Mouse (Mus musculus): ENCODE measurements around the gene Erg28. TPM values are rescaled to one million over a fixed set of nuclear protein-coding genes. Genes with fewer than 3 reads are reported as not detected.

The Erg28 gene
- polyA plus RNA-seq, 2 experiments = 49.6 to 91.9 TPM

- Histone ChIP-seq H3K9me3 (ENCODE audit: control insufficient read depth, low read length) (no peaks in the 10 kb centered on the region), H3K27me3 (ENCODE audit: control insufficient read depth, insufficient read depth, low read length) (no peaks in the 10 kb centered on the region), H3K36me3 (replicated peaks; ENCODE audit: control insufficient read depth, insufficient read depth, low read depth) (peaks cover 6% of the 10 kb centered on the region; the same call in 1 of the 2 replicates), H3K4me3 (ENCODE audit: insufficient read depth in 1 of 2, low read depth in 2 of 2, low read length in 2 of 2) (peak overlapping the region; percentile 65 to 90), H3K9ac (replicated peaks) (peak overlapping the region; percentile 84), H3K4me2 (ENCODE audit: low read depth) (peak overlapping the region; percentile 81), H3K27ac (peak overlapping the region; percentile 75), H3K4me1 (replicated peaks; ENCODE audit: control insufficient read depth in 2 of 2, insufficient read depth in 2 of 2, low read length in 1 of 2) (peaks cover 8 to 9% of the 10 kb centered on the region in 2 experiments; a peak in 3 of 4 replicates)
- no peak for DNase-seq (ENCODE audit: low read depth in 3 of 3, low spot score in 3 of 3)
- 7% methylated on average over 8 of the region's 8 CpGs for WGBS (ENCODE audit: insufficient replicate concordance)
- no peak for TF ChIP-seq EP300 (IDR thresholded peaks at IDR 0.05; ENCODE audit: low read depth)
- TF ChIP-seq CTCF (IDR thresholded peaks at IDR 0.05; ENCODE audit: low read depth) = no peak
- no peak for ATAC-seq (ENCODE audit: insufficient read depth)
Measured at GRCm38 (mm10) chr12:85825361-85825760, 1.0 kb upstream of the Erg28 start.

GRCm38 (mm10) chr12:85822051-85822450 lies 2.3 kb downstream of the Erg28 start:
- peaks cover 15% of the 10 kb centered on the region for H3K36me3 ChIP-seq (replicated peaks; ENCODE audit: control insufficient read depth, insufficient read depth, low read depth)
- WGBS (ENCODE audit: insufficient replicate concordance) = 83% methylated on average over 9 of the region's 9 CpGs
- H3K9me3 ChIP-seq (ENCODE audit: control insufficient read depth, low read length) = no peaks in the 10 kb centered on the region
- H3K4me2 ChIP-seq (ENCODE audit: low read depth) = no peak overlapping the region
- ATAC-seq (ENCODE audit: insufficient read depth) (no peak), DNase-seq (ENCODE audit: low read depth in 3 of 3, low spot score in 3 of 3) (no peak)
- H3K9ac ChIP-seq (replicated peaks) = no peak overlapping the region
- H3K27ac ChIP-seq = no peak overlapping the region
- TF ChIP-seq CTCF (IDR thresholded peaks at IDR 0.05; ENCODE audit: low read depth) = peak; percentile 33
- no peak for TF ChIP-seq EP300 (IDR thresholded peaks at IDR 0.05; ENCODE audit: low read depth)
- no peaks in the 10 kb centered on the region for H3K27me3 ChIP-seq (ENCODE audit: control insufficient read depth, insufficient read depth, low read length)
- H3K4me3 ChIP-seq (ENCODE audit: insufficient read depth in 1 of 2, low read depth in 2 of 2, low read length in 2 of 2) = no peak overlapping the region
- H3K4me1 ChIP-seq (replicated peaks; ENCODE audit: control insufficient read depth in 2 of 2, insufficient read depth in 2 of 2, low read length in 1 of 2) = peaks cover 8 to 12% of the 10 kb centered on the region in 2 experiments; a peak in 3 of 4 replicates

DNA sequence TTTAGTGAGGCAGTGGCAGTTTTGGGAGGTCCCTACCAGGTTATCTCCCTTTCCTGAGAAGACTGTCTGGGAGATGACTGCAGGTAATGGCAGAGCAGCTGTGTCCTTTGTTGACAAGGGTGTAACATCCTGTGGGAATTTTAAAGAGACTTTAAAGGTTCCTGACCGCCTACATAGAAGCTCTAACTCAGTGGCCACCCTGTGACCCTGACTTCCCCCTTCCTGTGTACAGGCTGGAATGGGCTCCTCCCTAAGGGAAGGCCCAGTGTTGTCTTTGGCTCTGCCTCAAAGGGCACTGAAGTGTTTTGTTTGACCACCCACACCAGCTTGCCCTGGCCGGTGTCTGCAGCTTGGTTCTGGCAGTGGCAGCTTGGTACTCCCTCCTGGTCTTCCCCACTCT lies 10.8 kb downstream of the Erg28 start:
- ATAC-seq (ENCODE audit: insufficient read depth) (0 out of 2 replicates have a peak, but pooled peaks have one; percentile 28), DNase-seq (ENCODE audit: low read depth in 3 of 3, low spot score in 3 of 3) (peak in 1 of 3 experiments; percentile 24)
- WGBS (ENCODE audit: insufficient replicate concordance) = 74% methylated on average over 2 of the region's 2 CpGs
- TF ChIP-seq CTCF (IDR thresholded peaks at IDR 0.05; ENCODE audit: low read depth) = no peak
- TF ChIP-seq EP300 (IDR thresholded peaks at IDR 0.05; ENCODE audit: low read depth) = no peak
- Histone ChIP-seq H3K9ac (replicated peaks) (no peak overlapping the region), H3K4me1 (replicated peaks; ENCODE audit: control insufficient read depth in 2 of 2, insufficient read depth in 2 of 2, low read length in 1 of 2) (peaks cover 0 to 5% of the 10 kb centered on the region in 2 experiments; a peak in 1 of 4 replicates), H3K4me2 (ENCODE audit: low read depth) (no peak overlapping the region), H3K27me3 (ENCODE audit: control insufficient read depth, insufficient read depth, low read length) (no peaks in the 10 kb centered on the region), H3K4me3 (ENCODE audit: insufficient read depth in 1 of 2, low read depth in 2 of 2, low read length in 2 of 2) (no peak overlapping the region), H3K27ac (no peak overlapping the region), H3K36me3 (replicated peaks; ENCODE audit: control insufficient read depth, insufficient read depth, low read depth) (peaks cover 13% of the 10 kb centered on the region), H3K9me3 (ENCODE audit: control insufficient read depth, low read length) (no peaks in the 10 kb centered on the region)

DNA sequence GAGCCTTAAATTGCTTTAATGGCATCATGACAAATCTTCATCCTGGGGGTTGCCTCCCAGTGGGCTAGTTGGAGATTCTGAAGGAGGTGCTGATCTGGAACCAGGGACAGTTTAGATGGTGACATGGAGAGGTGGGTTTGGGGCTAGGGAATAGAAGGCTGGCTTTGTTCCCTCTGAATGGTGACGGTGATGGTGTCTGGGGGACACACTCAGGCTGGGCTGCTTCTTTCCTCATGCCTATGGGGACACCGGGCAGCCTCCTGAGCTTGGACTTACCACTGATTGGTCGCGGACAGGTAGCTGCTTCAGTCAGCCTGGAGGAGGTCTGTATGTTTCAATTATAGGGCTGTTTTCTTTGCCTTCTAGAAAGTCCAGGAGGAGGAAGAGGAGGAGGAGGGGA lies 12.7 kb downstream of the Erg28 start:
- no peak overlapping the region for H3K4me2 ChIP-seq (ENCODE audit: low read depth)
- 83% methylated on average over 4 of the region's 4 CpGs for WGBS (ENCODE audit: insufficient replicate concordance)
- no peak overlapping the region for H3K27ac ChIP-seq
- no peak overlapping the region for H3K9ac ChIP-seq (replicated peaks)
- no peaks in the 10 kb centered on the region for H3K9me3 ChIP-seq (ENCODE audit: control insufficient read depth, low read length)
- TF ChIP-seq CTCF (IDR thresholded peaks at IDR 0.05; ENCODE audit: low read depth) (no peak), EP300 (IDR thresholded peaks at IDR 0.05; ENCODE audit: low read depth) (no peak)
- peaks cover 9% of the 10 kb centered on the region for H3K36me3 ChIP-seq (replicated peaks; ENCODE audit: control insufficient read depth, insufficient read depth, low read depth)
- DNase-seq (ENCODE audit: low read depth in 3 of 3, low spot score in 3 of 3) = no peak
- no peaks in the 10 kb centered on the region for H3K27me3 ChIP-seq (ENCODE audit: control insufficient read depth, insufficient read depth, low read length)
- ATAC-seq (ENCODE audit: insufficient read depth) = no peak
- H3K4me3 ChIP-seq (ENCODE audit: insufficient read depth in 1 of 2, low read depth in 2 of 2, low read length in 2 of 2) = no peak overlapping the region
- H3K4me1 ChIP-seq (replicated peaks; ENCODE audit: control insufficient read depth in 2 of 2, insufficient read depth in 2 of 2, low read length in 1 of 2) = 0 out of 4 replicates have a peak, but pooled peaks cover 0 to 2% of the 10 kb centered on the region in 2 experiments

DNA sequence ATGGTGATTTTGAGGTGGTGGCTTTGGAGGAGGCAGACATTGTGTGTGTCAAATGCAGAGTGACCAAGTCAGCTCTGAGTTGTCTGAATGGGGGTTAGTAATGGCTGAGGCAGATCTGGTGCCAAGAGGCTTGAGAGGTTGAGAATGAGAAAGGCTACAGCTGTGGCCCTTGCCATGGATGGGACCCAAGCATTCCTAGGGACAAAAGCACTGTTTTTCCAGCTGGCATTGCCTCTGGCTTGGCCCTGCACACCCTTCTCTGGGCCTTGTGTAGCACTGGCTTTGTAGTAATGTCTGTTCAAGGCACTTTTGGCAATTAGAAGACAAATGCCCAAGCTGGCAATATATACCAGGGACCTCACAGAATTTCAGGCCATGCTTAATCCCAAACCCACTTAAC lies 13.4 kb downstream of the Erg28 start:
- Histone ChIP-seq H3K4me1 (replicated peaks; ENCODE audit: control insufficient read depth in 2 of 2, insufficient read depth in 2 of 2, low read length in 1 of 2) (0 out of 4 replicates have a peak, but pooled peaks cover 0 to 2% of the 10 kb centered on the region in 2 experiments), H3K9ac (replicated peaks) (no peak overlapping the region), H3K4me2 (ENCODE audit: low read depth) (no peak overlapping the region), H3K36me3 (replicated peaks; ENCODE audit: control insufficient read depth, insufficient read depth, low read depth) (peaks cover 4% of the 10 kb centered on the region), H3K9me3 (ENCODE audit: control insufficient read depth, low read length) (no peaks in the 10 kb centered on the region), H3K27ac (no peak overlapping the region), H3K4me3 (ENCODE audit: insufficient read depth in 1 of 2, low read depth in 2 of 2, low read length in 2 of 2) (no peak overlapping the region), H3K27me3 (ENCODE audit: control insufficient read depth, insufficient read depth, low read length) (no peaks in the 10 kb centered on the region)
- TF ChIP-seq EP300 (IDR thresholded peaks at IDR 0.05; ENCODE audit: low read depth) = no peak
- no peak for TF ChIP-seq CTCF (IDR thresholded peaks at IDR 0.05; ENCODE audit: low read depth)
- no peak for ATAC-seq (ENCODE audit: insufficient read depth)
- DNase-seq (ENCODE audit: low read depth in 3 of 3, low spot score in 3 of 3) = no peak
